Mouse (Mus musculus) E14TG2a.4 (cell line): ENCODE measurements around the gene Smtnl1.

Source experiments
- H3K27me3 ChIP-seq: 2 replicates; pipeline ENCODE4 v1.6.1; 2014; ENCODE audit warnings: low read length, control low read depth; ENCODE audit not compliant: insufficient read depth
- H3K36me3 ChIP-seq: 2 replicates; pipeline ENCODE4 v1.6.1; 2014; ENCODE audit warnings: low read length, control low read depth; ENCODE audit not compliant: insufficient read depth
- H3K4me1 ChIP-seq: replicated peaks from 2 replicates; pipeline ENCODE4 v1.6.1; 2014; ENCODE audit warnings: low read depth, low read length, control low read depth
- H3K4me3 ChIP-seq: replicated peaks from 2 replicates; pipeline ENCODE4 v1.5.1; 2014; ENCODE audit warnings: mild to moderate bottlenecking, low read length
- H3K9me3 ChIP-seq: 2 replicates; pipeline ENCODE4 v1.6.1; 2014; ENCODE audit warnings: low read length, control low read depth
- CTCF ChIP-seq: conservative IDR thresholded peaks from 2 replicates; pipeline ENCODE4 v1.5.1; 2014; ENCODE audit warnings: low read length
- NANOG ChIP-seq: IDR thresholded peaks from 2 replicates; pipeline ENCODE4 v1.6.1; 2014; ENCODE audit warnings: borderline replicate concordance, low read length, mixed read lengths
- POU5F1 ChIP-seq: IDR thresholded peaks from 2 replicates; pipeline ENCODE4 v1.6.1; 2014; ENCODE audit warnings: low read length, borderline replicate concordance

Smtnl1 gene

DNA sequence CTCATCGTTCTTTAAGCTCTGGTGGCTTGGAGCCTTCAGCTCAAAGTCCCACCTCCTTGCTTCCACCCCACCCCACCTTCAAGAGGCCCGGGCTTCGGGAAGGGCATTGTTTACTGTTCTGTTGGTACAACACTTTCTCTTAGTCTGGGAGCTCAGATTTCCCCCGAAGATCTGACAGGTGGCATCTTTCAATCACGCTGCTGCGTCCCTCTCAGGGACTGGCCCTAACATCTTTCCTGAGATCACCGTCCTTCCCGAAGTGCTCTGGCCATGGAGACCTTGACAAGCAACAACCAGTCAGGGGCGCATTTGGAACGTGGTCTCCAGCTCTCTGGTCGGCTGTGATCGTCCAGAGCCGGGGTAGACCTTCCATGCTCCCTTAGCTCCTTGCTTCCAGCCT is at the start of gene Smtnl1:
TSS of gene Smtnl1 (minus strand) at position 101 of the 400 bp plus-strand sequence.
- TF ChIP-seq CTCF, result no peak
- TF ChIP-seq NANOG, result no peak
- no peak for TF ChIP-seq POU5F1

GRCm38 (mm10) chr2:84870623-84871160 is 48.2 kb upstream of the Smtnl1 start:
- Histone ChIP-seq H3K36me3 (no peaks in the 10 kb centered on the region), H3K9me3 (0 out of 2 replicates have a peak, but pooled peaks cover 6% of the 10 kb centered on the region), H3K27me3 (peaks cover 98% of the 10 kb centered on the region), H3K4me1 (peaks cover 40% of the 10 kb centered on the region), H3K4me3 (no peak overlapping the region)
- TF ChIP-seq CTCF (peak; percentile 91), POU5F1 (no peak)

More for the DNA sequence above, at the start of gene Smtnl1:
- no peaks in the 10 kb centered on the region for H3K36me3 ChIP-seq
- no peaks in the 10 kb centered on the region for H3K9me3 ChIP-seq
- H3K4me1 ChIP-seq, result peaks cover 11% of the 10 kb centered on the region
- H3K27me3 ChIP-seq, result peaks cover 52% of the 10 kb centered on the region
- no peak within 1 kb of the TSS for H3K4me3 ChIP-seq

- no peak overlapping the region for H3K4me3 ChIP-seq
- peaks cover 43% of the 10 kb centered on the region for H3K4me1 ChIP-seq
- TF ChIP-seq CTCF (no peak), NANOG (no peak), POU5F1 (no peak)
- peaks cover 94% of the 10 kb centered on the region for H3K27me3 ChIP-seq
- H3K36me3 ChIP-seq, result no peaks in the 10 kb centered on the region
- H3K9me3 ChIP-seq, result 0 out of 2 replicates have a peak, but pooled peaks cover under 1% of the 10 kb centered on the region
Measured at GRCm38 (mm10) chr2:84868977-84869376, 46.5 kb upstream of the Smtnl1 start.

DNA sequence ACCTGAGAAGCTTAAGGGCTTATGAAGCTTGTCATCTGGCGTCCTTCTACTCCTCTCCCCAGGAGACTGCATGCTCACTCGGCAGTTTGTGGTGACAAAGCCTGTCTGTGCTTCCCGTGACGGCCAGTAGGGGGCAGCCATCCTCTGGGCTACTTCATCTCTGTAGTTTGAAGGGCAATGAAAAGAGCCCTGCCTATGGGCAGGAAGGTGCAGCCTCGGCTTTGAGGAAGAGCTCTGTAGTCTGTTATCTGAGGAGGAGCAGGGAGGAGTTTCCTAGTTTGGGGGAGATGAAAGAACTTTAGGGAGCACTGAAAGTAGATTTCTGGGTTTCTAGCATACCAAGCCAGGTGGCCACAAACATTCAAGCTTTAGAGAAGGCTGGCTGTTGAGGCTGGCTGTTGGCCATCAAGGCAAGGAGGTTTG is 46.1 kb upstream of the Smtnl1 start:
- H3K36me3 ChIP-seq, result peaks cover 4% of the 10 kb centered on the region
- H3K4me3 ChIP-seq, result no peak overlapping the region
- H3K9me3 ChIP-seq, result no peaks in the 10 kb centered on the region
- H3K4me1 ChIP-seq, result peaks cover 43% of the 10 kb centered on the region
- TF ChIP-seq CTCF (peak; percentile 98), POU5F1 (no peak), NANOG (no peak)
- peaks cover 91% of the 10 kb centered on the region for H3K27me3 ChIP-seq

- H3K4me1 ChIP-seq, result peaks cover 32% of the 10 kb centered on the region
- peaks cover 30% of the 10 kb centered on the region for H3K36me3 ChIP-seq
- H3K9me3 ChIP-seq, result no peaks in the 10 kb centered on the region
- TF ChIP-seq NANOG (no peak), CTCF (peak; percentile 92), POU5F1 (no peak)
- H3K27me3 ChIP-seq, result peaks cover 64% of the 10 kb centered on the region
- peak overlapping the region; percentile 75 for H3K4me3 ChIP-seq
Measured at GRCm38 (mm10) chr2:84865616-84866571, 43.4 kb upstream of the Smtnl1 start.

- Histone ChIP-seq H3K9me3 (peaks cover 6% of the 10 kb centered on the region), H3K4me1 (peaks cover 18% of the 10 kb centered on the region), H3K27me3 (peaks cover 30% of the 10 kb centered on the region), H3K36me3 (peaks cover 65% of the 10 kb centered on the region), H3K4me3 (no peak overlapping the region)
- TF ChIP-seq POU5F1, result no peak
- TF ChIP-seq CTCF, result no peak
- no peak for TF ChIP-seq NANOG
Measured at GRCm38 (mm10) chr2:84862231-84862630, 39.8 kb upstream of the Smtnl1 start.

GRCm38 (mm10) chr2:84861430-84861829 is 39.0 kb upstream of the Smtnl1 start:
- Histone ChIP-seq H3K36me3 (peaks cover 73% of the 10 kb centered on the region), H3K4me1 (peaks cover 10% of the 10 kb centered on the region), H3K4me3 (no peak overlapping the region), H3K27me3 (peaks cover 22% of the 10 kb centered on the region), H3K9me3 (peaks cover 6% of the 10 kb centered on the region)
- no peak for TF ChIP-seq NANOG
- TF ChIP-seq CTCF, result no peak
- TF ChIP-seq POU5F1, result no peak

DNA sequence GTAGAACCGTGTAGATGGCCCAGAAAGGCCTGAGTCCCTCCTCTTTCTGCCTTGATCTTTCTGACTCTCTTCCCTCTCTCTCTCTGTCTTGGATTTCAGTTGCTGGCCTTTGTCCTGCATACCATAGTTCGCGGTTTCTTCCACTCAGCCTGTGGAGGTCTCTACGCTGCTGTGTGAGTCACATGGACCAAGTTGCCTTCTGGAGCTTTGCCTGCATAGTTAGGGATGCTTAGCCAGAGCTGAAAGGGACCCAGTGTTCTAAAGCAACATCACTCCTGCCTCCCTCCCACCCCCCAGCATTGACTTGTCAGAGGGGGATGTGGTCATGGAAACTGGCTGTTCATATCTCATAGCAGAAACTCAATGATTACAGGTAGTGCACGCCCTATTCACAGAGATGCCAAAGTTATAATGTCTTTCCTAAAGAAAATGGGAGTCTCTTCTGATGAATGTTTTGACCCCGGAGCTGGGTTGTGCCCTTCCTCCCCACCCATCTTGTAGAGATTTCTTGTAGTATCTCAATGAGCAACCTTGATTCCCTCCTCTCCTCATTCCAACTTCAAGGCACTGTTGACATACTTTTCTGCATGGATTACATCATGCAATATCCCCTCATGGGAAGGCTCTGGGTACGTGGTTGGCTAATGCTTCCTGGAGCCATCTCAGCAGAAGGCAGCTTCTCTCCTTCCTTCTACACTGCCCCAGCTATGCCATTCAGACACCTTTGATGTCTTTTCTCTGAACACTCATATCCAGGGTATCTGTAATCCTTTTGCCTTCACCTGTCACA is 37.7 kb upstream of the Smtnl1 start:
- no peak overlapping the region for H3K4me3 ChIP-seq
- H3K27me3 ChIP-seq, result peaks cover 10% of the 10 kb centered on the region
- H3K9me3 ChIP-seq, result peaks cover 6% of the 10 kb centered on the region
- H3K36me3 ChIP-seq, result peaks cover 85% of the 10 kb centered on the region
- no peak for TF ChIP-seq NANOG
- TF ChIP-seq POU5F1, result no peak
- TF ChIP-seq CTCF, result no peak
- no peaks in the 10 kb centered on the region for H3K4me1 ChIP-seq
